Mouse (Mus musculus) right cerebral cortex, postnatal 25 days (tissue): Measurements from ENCODE around the gene Mras.

Experiments
- DNase-seq: peaks from one replicate; pipeline ENCODE4 v3.0.0; 2022

The Mras gene

GRCm38 (mm10) chr9:99437031-99437764 is at the start of gene Mras:
Mras (minus strand) TSS chr9:99437381.
- no peak for DNase-seq

- no peak for DNase-seq
Observed at GRCm38 (mm10) chr9:99485144-99485543, 48.0 kb upstream of the Mras start.

GRCm38 (mm10) chr9:99484632-99485031 is 47.5 kb upstream of the Mras start:
- no peak for DNase-seq

- DNase-seq, result no peak
Observed at GRCm38 (mm10) chr9:99483191-99483590, 46.0 kb upstream of the Mras start.

GRCm38 (mm10) chr9:99480764-99481163 is 43.6 kb upstream of the Mras start:
- no peak for DNase-seq

- peak; percentile 38 for DNase-seq
Observed at GRCm38 (mm10) chr9:99479181-99479711, 42.1 kb upstream of the Mras start.

- no peak for DNase-seq
Observed at GRCm38 (mm10) chr9:99471334-99471733, 34.2 kb upstream of the Mras start.

- DNase-seq, result no peak
Observed at GRCm38 (mm10) chr9:99470347-99471092, 33.3 kb upstream of the Mras start.

GRCm38 (mm10) chr9:99469681-99470273 is 32.6 kb upstream of the Mras start:
- no peak for DNase-seq

GRCm38 (mm10) chr9:99468572-99468971 is 31.4 kb upstream of the Mras start:
- no peak for DNase-seq

- no peak for DNase-seq
Observed at GRCm38 (mm10) chr9:99464876-99465275, 27.7 kb upstream of the Mras start.

- no peak for DNase-seq
Observed at GRCm38 (mm10) chr9:99459730-99460129, 22.5 kb upstream of the Mras start.

- DNase-seq, result no peak
Observed at GRCm38 (mm10) chr9:99458529-99459208, 21.5 kb upstream of the Mras start.

GRCm38 (mm10) chr9:99454211-99454610 is 17.0 kb upstream of the Mras start:
- no peak for DNase-seq

- no peak for DNase-seq
Observed at GRCm38 (mm10) chr9:99451161-99451560, 14.0 kb upstream of the Mras start, which contains the start of gene Nme9. Nme9 (plus strand) TSS chr9:99451475.

- DNase-seq, result no peak
Observed at GRCm38 (mm10) chr9:99449886-99450647, 12.9 kb upstream of the Mras start.

GRCm38 (mm10) chr9:99447323-99447722 is 10.1 kb upstream of the Mras start:
- DNase-seq, result no peak

GRCm38 (mm10) chr9:99446259-99446658 is 9.1 kb upstream of the Mras start:
- DNase-seq, result no peak

GRCm38 (mm10) chr9:99444590-99445178 is 7.5 kb upstream of the Mras start:
- DNase-seq, result no peak

- DNase-seq, result no peak
Observed at GRCm38 (mm10) chr9:99441647-99442433, 4.7 kb upstream of the Mras start.

- peak; percentile 77 for DNase-seq
Observed at GRCm38 (mm10) chr9:99440941-99441340, 3.8 kb upstream of the Mras start.
